Mouse (Mus musculus) cerebellum, postnatal 10 days (tissue): Measurements from ENCODE around the gene Fkbp5.
A peak's percentile ranks its signal among the peaks of the same experiment; 100 is the strongest.
"Not testable (repeated sequence)": the region's sequence is repeated elsewhere in the genome, so short reads cannot be mapped to it uniquely, and the experiment has no call there.

Source experiments
- DNase-seq, 2 experiments: peaks; one replicate each; pipeline ENCODE4 v3.0.0; 2021; ENCODE audit warnings: mixed read lengths in 2 of 2

The Fkbp5 gene

GRCm38 (mm10) chr17:28452889-28453288 is 64.4 kb downstream of the Fkbp5 start:
- DNase-seq = no peak

GRCm38 (mm10) chr17:28451914-28452313 is 65.4 kb downstream of the Fkbp5 start:
- no peak for DNase-seq

- no peak for DNase-seq
Measured at GRCm38 (mm10) chr17:28451487-28451886, 65.8 kb downstream of the Fkbp5 start.

- DNase-seq = no peak
Measured at GRCm38 (mm10) chr17:28448225-28448624, 69.1 kb downstream of the Fkbp5 start.

GRCm38 (mm10) chr17:28447789-28448188 is 69.5 kb downstream of the Fkbp5 start:
- DNase-seq = peak; percentile 28 to 36

GRCm38 (mm10) chr17:28446820-28447168 is 70.5 kb downstream of the Fkbp5 start:
- no peak for DNase-seq

- DNase-seq = peak in 1 of 2 experiments; percentile 12
Measured at GRCm38 (mm10) chr17:28445886-28446819, 71.2 kb downstream of the Fkbp5 start.

- DNase-seq = no peak
Measured at GRCm38 (mm10) chr17:28442661-28443060, 74.7 kb downstream of the Fkbp5 start.

GRCm38 (mm10) chr17:28438342-28439115 is 78.8 kb downstream of the Fkbp5 start:
- DNase-seq = no peak

GRCm38 (mm10) chr17:28437938-28438337 is 79.4 kb downstream of the Fkbp5 start:
- DNase-seq = no peak

GRCm38 (mm10) chr17:28434921-28435485 is 82.3 kb downstream of the Fkbp5 start:
- no peak for DNase-seq

GRCm38 (mm10) chr17:28433029-28433428 is 84.3 kb downstream of the Fkbp5 start:
- DNase-seq = no peak

- DNase-seq = no peak
Measured at GRCm38 (mm10) chr17:28431931-28432335, 85.4 kb downstream of the Fkbp5 start.

GRCm38 (mm10) chr17:28431038-28431437 is 86.3 kb downstream of the Fkbp5 start:
- DNase-seq = no peak

GRCm38 (mm10) chr17:28428474-28429258 is 88.7 kb downstream of the Fkbp5 start:
- DNase-seq = peak; percentile 35 to 52

- DNase-seq = no peak
Measured at GRCm38 (mm10) chr17:28427666-28428065, 89.7 kb downstream of the Fkbp5 start.

- peak in 1 of 2 experiments; percentile 24 for DNase-seq
Measured at GRCm38 (mm10) chr17:28424373-28424772, 93.0 kb downstream of the Fkbp5 start.

- no peak for DNase-seq
Measured at GRCm38 (mm10) chr17:28421071-28421470, 96.3 kb downstream of the Fkbp5 start.

GRCm38 (mm10) chr17:28420229-28421051 is 96.9 kb downstream of the Fkbp5 start:
- no peak for DNase-seq

GRCm38 (mm10) chr17:28419636-28420035 is 97.7 kb downstream of the Fkbp5 start:
- no peak for DNase-seq

GRCm38 (mm10) chr17:28418954-28419353 is 98.4 kb downstream of the Fkbp5 start:
- DNase-seq = peak; percentile 26 to 31

GRCm38 (mm10) chr17:28418481-28418880 is 98.8 kb downstream of the Fkbp5 start:
- DNase-seq = not testable (repeated sequence)
